Mouse (Mus musculus): ENCODE measurements around the gene Cage1. TPM values are rescaled to one million over a fixed set of nuclear protein-coding genes. Genes with fewer than 3 reads are reported as not detected.

The Cage1 gene
- polyA plus RNA-seq, 1 experiment from 2014 or later: 1.0 TPM

DNA sequence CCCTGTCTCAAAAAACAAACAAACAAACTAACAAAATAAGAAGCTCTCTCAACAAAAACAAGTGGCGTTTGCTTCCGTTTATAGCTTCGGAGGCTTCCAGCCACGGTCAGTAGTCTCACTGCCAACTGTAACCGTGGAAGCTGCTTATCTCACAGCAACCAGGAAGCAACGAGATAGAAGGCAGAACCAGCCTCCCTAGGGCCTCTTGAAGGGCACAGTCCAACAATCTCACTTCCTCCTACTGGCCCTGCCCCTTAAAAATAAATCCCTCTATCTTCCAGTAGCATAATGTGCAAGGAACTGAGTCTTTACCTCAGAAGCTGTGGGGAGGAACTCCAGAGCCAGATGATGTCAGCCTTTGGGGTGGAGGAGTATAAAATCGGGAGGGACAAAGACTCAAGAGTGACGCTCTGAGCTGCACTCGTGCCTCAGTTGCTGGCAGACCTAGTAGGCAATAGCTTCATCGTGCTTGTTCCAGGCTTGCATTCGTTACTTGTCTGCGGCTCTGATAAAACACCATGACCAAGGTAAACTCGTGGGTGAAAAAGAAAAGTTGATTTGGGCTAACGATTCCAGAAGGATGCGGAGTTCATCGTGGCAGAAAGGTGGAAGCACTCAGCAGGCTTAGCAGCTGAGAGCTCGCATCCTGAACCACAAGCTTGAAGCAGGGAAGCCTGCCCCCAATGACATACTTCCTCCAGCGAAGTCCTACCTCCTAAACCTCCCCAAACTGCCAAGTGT is 78.2 kb downstream of the Cage1 start:
- WGBS: 89% methylated on average over 18 of the region's 18 CpGs
- Histone ChIP-seq H3K36me3 (ENCODE audit: control insufficient read depth, insufficient read depth, low read length) (no peaks in the 10 kb centered on the region), H3K9me3 (ENCODE audit: control insufficient read depth, low read length) (no peaks in the 10 kb centered on the region), H3K27ac (ENCODE audit: low read depth, low read length) (no peak overlapping the region), H3K4me2 (replicated peaks; ENCODE audit: low read depth, low read length) (no peak overlapping the region), H3K4me1 (replicated peaks; ENCODE audit: control insufficient read depth, insufficient read depth, low read length) (peaks cover under 1% of the 10 kb centered on the region; the same call in 1 of the 2 replicates), H3K9ac (ENCODE audit: low read depth, low read length) (no peak overlapping the region), H3K27me3 (ENCODE audit: control insufficient read depth, insufficient read depth, low read length) (no peaks in the 10 kb centered on the region), H3K4me3 (ENCODE audit: low read depth, low read length) (no peak overlapping the region)
- ATAC-seq (ENCODE audit: low FRiP score) (no peak), DNase-seq (ENCODE audit: low spot score) (no peak)

Other genes starting within 250 kb of the Cage1 start
- gene Ssr1, start 42.9 kb downstream of the Cage1 start, polyA plus RNA-seq (2014; fragmentation: Nextera tagmentation; extraction: Ambion mirVana): 91.2 and 110 TPM in 2 replicates
- gene Riok1, start 74 bp downstream of the Cage1 start, polyA plus RNA-seq (2014; fragmentation: Nextera tagmentation; extraction: Ambion mirVana): 48.1 and 51.5 TPM in 2 replicates
- 1.1 and 1.7 TPM in 2 replicates for gene Dsp, start 114.2 kb upstream of the Cage1 start, polyA plus RNA-seq (2014; fragmentation: Nextera tagmentation; extraction: Ambion mirVana)
- gene Snrnp48, start 167.9 kb upstream of the Cage1 start, polyA plus RNA-seq (2014; fragmentation: Nextera tagmentation; extraction: Ambion mirVana): 40.0 and 44.1 TPM in 2 replicates